Mouse (Mus musculus) forebrain, embryonic 16.5 days (tissue): Measurements from ENCODE around the gene Fam25c. TPM values are rescaled to one million over a fixed set of nuclear protein-coding genes. Genes with fewer than 3 reads are reported as not detected.
"Not testable (repeated sequence)": the region's sequence is repeated elsewhere in the genome, so short reads cannot be mapped to it uniquely, and the experiment has no call there.

Experiments
- ATAC-seq: fragments of 200-750 bp; cut with Nextera tagmentation; 2 replicates; pipeline ENCODE4 v1.8.0; 2017; ENCODE audit warnings: mild to moderate bottlenecking, moderate library complexity
- H3K27ac ChIP-seq: fragments of 300-500 bp; sonication (generic); 2 replicates; pipeline ENCODE4 v1.5.1; 2014; ENCODE audit warnings: low read length, control low read depth
- H3K27me3 ChIP-seq: fragments of 300-500 bp; sonication (generic); replicated peaks from 2 replicates; pipeline ENCODE4 v1.6.1; 2014; ENCODE audit warnings: low read length; ENCODE audit not compliant: control insufficient read depth, insufficient read depth
- H3K36me3 ChIP-seq: fragments of 300-500 bp; sonication (generic); 2 replicates; pipeline ENCODE4 v1.6.1; 2014; ENCODE audit not compliant: control insufficient read depth, insufficient read depth
- H3K4me1 ChIP-seq: fragments of 300-500 bp; sonication (generic); replicated peaks from 2 replicates; pipeline ENCODE4 v1.6.1; 2014; ENCODE audit warnings: low read length; ENCODE audit not compliant: control insufficient read depth, insufficient read depth
- H3K4me2 ChIP-seq: fragments of 300-500 bp; sonication (generic); 2 replicates; pipeline ENCODE4 v1.6.1; 2014; ENCODE audit warnings: mild to moderate bottlenecking, low read length, control low read depth
- H3K4me3 ChIP-seq: fragments of 300-500 bp; sonication (generic); replicated peaks from 2 replicates; pipeline ENCODE4 v1.5.1; 2014; ENCODE audit warnings: mild to moderate bottlenecking, low read length, control low read depth
- H3K9ac ChIP-seq: fragments of 300-500 bp; sonication (generic); replicated peaks from 2 replicates; pipeline ENCODE4 v1.6.1; 2014; ENCODE audit warnings: low read depth, low read length, control low read depth
- H3K9me3 ChIP-seq: fragments of 300-500 bp; sonication (generic); 2 replicates; pipeline ENCODE4 v1.6.1; 2016; ENCODE audit warnings: low read length; ENCODE audit not compliant: control insufficient read depth
- WGBS: fragments of 180-500 bp; shearing (Covaris S2); extraction: QIAGEN DNeasy Blood & Tissue Kit; methylation state at CpG from one replicate; pipeline ENCODE4 v1.1.7; 2014; 5-methylcytosine and 5-hydroxymethylcytosine counted together
- polyA plus RNA-seq: library from polyadenylated mRNA; unstranded; fragments of >200 nt; fragmentation: Nextera tagmentation; extraction: Ambion mirVana; gene quantifications from 2 replicates; pipeline ENCODE4 v1.2.1, GENCODE M21; 2015

The Fam25c gene
- polyA plus RNA-seq, 1 experiment from 2014 or later: not detected

DNA sequence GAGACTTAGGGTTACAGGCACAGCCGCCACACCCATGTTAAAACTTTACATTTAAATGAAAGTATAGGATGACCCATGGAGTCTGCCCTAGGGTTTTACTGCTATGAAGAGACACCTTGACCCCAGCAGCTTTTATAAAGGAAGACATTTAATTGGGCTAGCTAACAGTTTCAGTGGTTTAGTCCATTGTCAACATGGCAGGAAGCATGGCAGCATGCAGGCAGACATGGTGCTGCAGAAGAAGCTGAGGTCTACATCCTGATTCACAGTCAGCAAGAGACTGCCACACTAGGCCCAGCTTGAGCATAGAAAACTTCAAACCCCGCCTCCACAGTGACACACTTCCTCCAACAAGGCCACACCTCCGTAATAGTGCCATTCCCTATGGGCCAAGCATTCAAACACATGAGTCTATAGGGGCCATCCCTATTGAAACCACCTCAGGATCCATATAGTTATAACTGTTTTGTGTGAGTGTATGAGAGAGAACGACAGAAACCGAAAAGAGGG lies 31.6 kb downstream of the Fam25c start:
- peaks cover 20% of the 10 kb centered on the region for H3K36me3 ChIP-seq

GRCm38 (mm10) chr14:34318113-34318512 lies 37.1 kb downstream of the Fam25c start:
- H3K4me1 ChIP-seq: peaks cover 11% of the 10 kb centered on the region
- no peak for ATAC-seq
- H3K27ac ChIP-seq: no peak overlapping the region
- H3K9ac ChIP-seq: no peak overlapping the region
- no peaks in the 10 kb centered on the region for H3K27me3 ChIP-seq
- H3K4me3 ChIP-seq: no peak overlapping the region
- H3K9me3 ChIP-seq: no peaks in the 10 kb centered on the region
- H3K4me2 ChIP-seq: no peak overlapping the region
- peaks cover 7% of the 10 kb centered on the region for H3K36me3 ChIP-seq

More for the DNA sequence above, 31.6 kb downstream of the Fam25c start:
- Histone ChIP-seq H3K9ac (no peak overlapping the region), H3K27ac (no peak overlapping the region), H3K4me2 (no peak overlapping the region), H3K4me3 (no peak overlapping the region), H3K9me3 (no peaks in the 10 kb centered on the region), H3K27me3 (no peaks in the 10 kb centered on the region), H3K4me1 (no peaks in the 10 kb centered on the region)
- 94% methylated on average over 5 of the region's 5 CpGs for WGBS
- no peak for ATAC-seq

DNA sequence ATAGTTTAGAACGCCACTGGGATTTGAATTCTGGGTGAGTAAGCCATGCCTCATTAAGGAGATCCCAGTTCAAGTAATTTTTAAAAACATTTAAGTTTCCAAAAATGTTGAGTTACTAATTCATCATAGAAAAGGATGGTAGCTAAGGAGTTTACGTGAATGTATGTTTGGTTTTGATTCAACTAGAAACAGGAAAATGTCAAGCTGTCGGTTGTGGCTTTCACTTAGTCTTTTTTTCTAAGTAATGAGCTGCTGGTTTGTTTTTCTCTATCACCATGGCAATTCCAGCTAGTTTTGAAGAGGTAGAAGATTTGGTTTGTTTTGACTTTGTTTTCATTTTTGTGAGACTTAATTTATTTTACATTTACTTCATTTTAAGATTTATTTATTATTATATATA lies 37.8 kb downstream of the Fam25c start:
- no peak for ATAC-seq
- no peaks in the 10 kb centered on the region for H3K27me3 ChIP-seq
- no peak overlapping the region for H3K4me2 ChIP-seq
- peaks cover 16% of the 10 kb centered on the region for H3K4me1 ChIP-seq
- H3K9ac ChIP-seq: no peak overlapping the region
- 85% methylated on average over 3 of the region's 3 CpGs for WGBS
- no peaks in the 10 kb centered on the region for H3K9me3 ChIP-seq
- peaks cover 7% of the 10 kb centered on the region for H3K36me3 ChIP-seq
- no peak overlapping the region for H3K4me3 ChIP-seq
- H3K27ac ChIP-seq: no peak overlapping the region

- no peak for ATAC-seq
Observed at GRCm38 (mm10) chr14:34316346-34316745, 38.9 kb downstream of the Fam25c start.

DNA sequence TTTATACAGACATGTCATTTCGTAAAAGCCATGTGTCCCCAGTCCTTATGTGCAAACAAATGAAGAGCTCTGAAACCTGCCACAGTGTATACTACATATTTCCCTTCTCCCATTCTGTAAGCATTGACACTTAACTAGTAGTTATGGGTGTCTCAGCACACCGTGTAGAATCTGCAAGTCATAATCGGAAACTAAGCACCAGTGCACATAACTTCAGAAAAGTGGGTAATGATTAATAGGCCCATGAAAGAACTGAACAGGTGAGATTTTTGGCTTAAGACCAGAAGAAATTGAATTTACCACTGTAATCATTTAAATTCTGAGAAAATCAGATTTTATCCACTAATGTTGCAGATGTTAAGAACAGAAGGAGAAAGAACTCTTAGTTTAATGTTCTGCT lies 40.4 kb downstream of the Fam25c start:
- Histone ChIP-seq H3K4me2 (no peak overlapping the region), H3K4me3 (no peak overlapping the region), H3K9me3 (no peaks in the 10 kb centered on the region), H3K36me3 (peaks cover 2% of the 10 kb centered on the region; the same call in 1 of the 2 replicates), H3K27me3 (no peaks in the 10 kb centered on the region), H3K9ac (no peak overlapping the region), H3K27ac (no peak overlapping the region), H3K4me1 (peaks cover 21% of the 10 kb centered on the region)
- 81% methylated on average over 3 of the region's 3 CpGs for WGBS
- no peak for ATAC-seq

More at GRCm38 (mm10) chr14:34316346-34316745, 38.9 kb downstream of the Fam25c start:
- H3K4me3 ChIP-seq: no peak overlapping the region
- peaks cover 7% of the 10 kb centered on the region for H3K36me3 ChIP-seq
- H3K9me3 ChIP-seq: no peaks in the 10 kb centered on the region
- H3K9ac ChIP-seq: no peak overlapping the region
- no peak overlapping the region for H3K4me2 ChIP-seq
- peaks cover 20% of the 10 kb centered on the region for H3K4me1 ChIP-seq
- 93% methylated on average over 2 of the region's 2 CpGs for WGBS
- no peaks in the 10 kb centered on the region for H3K27me3 ChIP-seq
- H3K27ac ChIP-seq: no peak overlapping the region

- not testable (repeated sequence) for H3K27ac ChIP-seq, H3K36me3 ChIP-seq, H3K9me3 ChIP-seq, H3K4me3 ChIP-seq, ATAC-seq, H3K27me3 ChIP-seq, H3K9ac ChIP-seq, H3K4me2 ChIP-seq
- 88% methylated on average over 8 of the region's 8 CpGs for WGBS
- peaks cover 24% of the 10 kb centered on the region for H3K4me1 ChIP-seq
Observed at GRCm38 (mm10) chr14:34314383-34314782, 40.9 kb downstream of the Fam25c start.

DNA sequence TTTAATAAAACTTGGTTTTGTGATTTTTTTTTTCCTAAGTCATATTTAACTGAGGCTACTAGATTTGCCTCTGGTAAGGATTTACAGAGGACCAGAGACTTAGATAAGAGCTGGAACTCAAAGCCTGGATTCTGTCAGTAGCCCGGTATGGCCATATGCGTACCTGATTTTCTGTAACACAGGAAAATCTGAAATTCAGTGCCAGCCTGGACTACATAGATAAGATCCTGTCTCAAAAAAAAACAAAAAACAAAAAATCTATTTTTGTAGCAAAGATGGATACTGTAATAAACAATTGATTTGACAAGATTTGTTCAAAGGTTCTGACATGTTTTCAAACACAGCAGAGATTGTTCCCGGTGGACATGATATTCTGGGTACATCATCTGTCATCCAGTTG lies 41.6 kb downstream of the Fam25c start:
- Histone ChIP-seq H3K27me3 (no peaks in the 10 kb centered on the region), H3K4me2 (no peak overlapping the region), H3K27ac (no peak overlapping the region), H3K36me3 (no peaks in the 10 kb centered on the region), H3K9me3 (no peaks in the 10 kb centered on the region), H3K4me1 (peaks cover 24% of the 10 kb centered on the region), H3K9ac (no peak overlapping the region), H3K4me3 (no peak overlapping the region)
- no peak for ATAC-seq
- 92% methylated on average over 3 of the region's 3 CpGs for WGBS

DNA sequence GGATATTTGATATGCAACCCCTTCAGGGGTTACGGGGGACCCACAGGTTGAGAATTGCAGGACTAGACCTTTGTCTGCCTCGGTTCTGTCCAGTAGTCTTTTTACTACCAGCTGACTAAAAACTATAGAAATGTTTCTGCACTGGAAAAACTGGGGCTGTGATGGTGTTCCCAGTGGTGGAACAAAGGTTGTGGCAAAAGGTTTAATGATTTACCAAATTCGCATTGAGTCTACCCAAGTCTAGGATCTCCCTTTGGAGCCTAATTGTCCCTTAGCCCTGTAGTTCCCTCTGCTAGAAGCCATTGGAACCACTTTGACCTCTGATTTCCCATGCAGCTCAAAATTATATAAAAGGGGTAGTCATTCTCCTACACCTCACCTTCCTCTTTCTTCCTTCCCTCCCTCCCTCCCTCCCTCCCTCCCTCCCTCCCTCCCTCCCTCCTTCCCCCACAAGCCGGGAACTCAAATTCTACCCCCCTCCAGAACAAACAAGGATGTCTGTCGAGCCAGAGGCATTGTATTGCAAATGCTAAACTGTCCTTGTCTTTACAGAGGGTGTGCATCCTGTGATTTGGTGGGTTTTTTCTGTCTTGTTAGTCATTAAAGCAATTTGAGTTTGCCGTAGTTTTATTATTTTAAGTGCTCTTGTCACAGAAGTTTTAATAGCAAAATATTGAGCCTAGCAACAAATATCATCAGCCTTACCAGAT lies 42.7 kb downstream of the Fam25c start:
- H3K9me3 ChIP-seq: no peaks in the 10 kb centered on the region

GRCm38 (mm10) chr14:34311691-34312090 lies 43.5 kb downstream of the Fam25c start:
- no peaks in the 10 kb centered on the region for H3K36me3 ChIP-seq
- peak overlapping the region; percentile 86 for H3K4me2 ChIP-seq
- no peaks in the 10 kb centered on the region for H3K9me3 ChIP-seq
- H3K4me3 ChIP-seq: peak overlapping the region; percentile 97
- peak overlapping the region; percentile 98 for H3K9ac ChIP-seq
- H3K4me1 ChIP-seq: peaks cover 24% of the 10 kb centered on the region
- no peak for ATAC-seq
- under 1% methylated on average over 4 of the region's 4 CpGs for WGBS
- no peaks in the 10 kb centered on the region for H3K27me3 ChIP-seq
- H3K27ac ChIP-seq: no peak overlapping the region

More for the DNA sequence above, 42.7 kb downstream of the Fam25c start:
- Histone ChIP-seq H3K36me3 (no peaks in the 10 kb centered on the region), H3K4me3 (peak overlapping the region; percentile 39), H3K4me2 (peak overlapping the region; percentile 86), H3K27ac (no peak overlapping the region), H3K9ac (no peak overlapping the region; the same call in 1 of the 2 replicates), H3K4me1 (peaks cover 24% of the 10 kb centered on the region), H3K27me3 (no peaks in the 10 kb centered on the region)
- 17% methylated on average over 5 of the region's 6 CpGs for WGBS
- no peak for ATAC-seq
